Mouse (Mus musculus) MEL (cell line): ENCODE results near the gene Gm20388.

Source experiments
- CTCF ChIP-seq, 3 experiments: IDR thresholded peaks in 2 of 3; conservative IDR thresholded peaks in 1 of 3; 2 replicates each; pipeline ENCODE4 v1.5.1; 2011 to 2012; ENCODE audit warnings: low read length in 3 of 3, low read depth in 2 of 3, mild to moderate bottlenecking in 2 of 3, improper control_type of control experiment in 1 of 3, inconsistent platforms in 1 of 3, mixed read lengths in 1 of 3, moderate library complexity in 1 of 3; ENCODE audit not compliant: control insufficient read depth in 1 of 3, insufficient read depth in 1 of 3, poor library complexity in 1 of 3, severe bottlenecking in 1 of 3
- EP300 ChIP-seq, 2 experiments: IDR thresholded peaks; 2 replicates each; pipeline ENCODE4 v1.6.1; 2011; ENCODE audit warnings: improper control_type of control experiment in 2 of 2, low read length in 2 of 2, low read depth in 1 of 2, mild to moderate bottlenecking in 1 of 2
- MYC ChIP-seq: IDR thresholded peaks from 2 replicates; pipeline ENCODE4 v1.6.1; 2011; ENCODE audit warnings: low read depth, mild to moderate bottlenecking, low read length, improper control_type of control experiment, moderate library complexity
- POLR2A ChIP-seq, 2 experiments: IDR thresholded peaks; 2 replicates each; pipeline ENCODE4 v1.6.1; 2011 to 2012; ENCODE audit warnings: low read length in 2 of 2, mild to moderate bottlenecking in 2 of 2, control low read depth in 1 of 2, improper control_type of control experiment in 1 of 2, low read depth in 1 of 2, moderate library complexity in 1 of 2; ENCODE audit not compliant: control insufficient read depth in 1 of 2, insufficient read depth in 1 of 2, poor library complexity in 1 of 2
- USF1 ChIP-seq: IDR thresholded peaks from 2 replicates; pipeline ENCODE4 v1.6.1; 2014; ENCODE audit warnings: low read depth, mild to moderate bottlenecking, inconsistent platforms, low read length, improper control_type of control experiment, moderate library complexity
- ZNF384 ChIP-seq: IDR thresholded peaks from 2 replicates; pipeline ENCODE4 v1.6.1; 2012; ENCODE audit warnings: low read depth, mild to moderate bottlenecking, inconsistent platforms, low read length, improper control_type of control experiment

DNA sequence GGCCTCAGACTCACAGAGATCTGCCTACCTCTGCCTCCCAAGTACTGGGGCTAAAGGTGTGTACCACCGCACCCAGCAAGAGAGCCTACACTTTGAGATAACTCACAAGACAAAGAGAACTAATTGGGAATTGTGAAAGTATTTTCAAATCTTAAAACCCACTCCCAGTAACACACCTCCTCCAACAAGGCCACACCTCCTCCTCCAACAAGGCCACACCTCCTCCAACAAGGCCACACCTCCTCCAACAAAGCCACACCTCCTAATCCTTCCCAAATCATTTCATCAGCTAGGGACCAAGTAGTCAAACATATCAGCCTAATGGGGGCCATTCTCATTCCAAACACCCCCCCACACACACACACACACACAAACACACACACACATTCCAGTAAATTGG is 3863.8 kb downstream of the Gm20388 start:
- no peak for TF ChIP-seq USF1
- TF ChIP-seq CTCF (IDR thresholded peaks at IDR 0.05 in 2 of 3, conservative IDR thresholded peaks at IDR 0.05 in 1 of 3; ENCODE audit: control insufficient read depth in 1 of 3, insufficient read depth in 1 of 3, low read depth in 2 of 3, low read length in 3 of 3, poor library complexity in 1 of 3, severe bottlenecking in 1 of 3) = no peak
- no peak for TF ChIP-seq ZNF384
- no peak for TF ChIP-seq EP300 (IDR thresholded peaks at IDR 0.05; ENCODE audit: low read depth in 1 of 2, low read length in 2 of 2)
- TF ChIP-seq POLR2A (IDR thresholded peaks at IDR 0.05; ENCODE audit: control insufficient read depth in 1 of 2, insufficient read depth in 1 of 2, low read depth in 1 of 2, low read length in 2 of 2, poor library complexity in 1 of 2) = no peak
- TF ChIP-seq MYC = no peak
